Mouse (Mus musculus) ovary, postnatal 14 days (tissue): ENCODE results near the gene Usp39.

Source experiments
- DNase-seq: peaks from one replicate; pipeline ENCODE4 v3.0.0; 2022; ENCODE audit warnings: low spot score

Gene Usp39

GRCm38 (mm10) chr6:72352636-72353405 is 7.8 kb upstream of the Usp39 start:
- DNase-seq, result no peak

GRCm38 (mm10) chr6:72350214-72350613 is 5.2 kb upstream of the Usp39 start:
- DNase-seq, result no peak

GRCm38 (mm10) chr6:72348411-72348810 is 3.4 kb upstream of the Usp39 start:
- no peak for DNase-seq

GRCm38 (mm10) chr6:72347166-72347941 is 2.4 kb upstream of the Usp39 start, which contains the start of gene 0610030E20Rik:
0610030E20Rik (plus strand) TSS chr6:72347317.
- peak; percentile 53 for DNase-seq

- DNase-seq, result no peak
Measured at GRCm38 (mm10) chr6:72346261-72346660, 1.3 kb upstream of the Usp39 start.

GRCm38 (mm10) chr6:72345633-72346032 is 649 bp upstream of the Usp39 start:
- DNase-seq, result no peak

GRCm38 (mm10) chr6:72344396-72345073 is 449 bp downstream of the Usp39 start:
- DNase-seq, result no peak

- no peak for DNase-seq
Measured at GRCm38 (mm10) chr6:72340481-72340880, 4.5 kb downstream of the Usp39 start.

- no peak for DNase-seq
Measured at GRCm38 (mm10) chr6:72333111-72333510, 11.9 kb downstream of the Usp39 start.

GRCm38 (mm10) chr6:72330133-72330532 is 14.9 kb downstream of the Usp39 start:
- DNase-seq, result no peak

- no peak for DNase-seq
Measured at GRCm38 (mm10) chr6:72329019-72329418, 16.0 kb downstream of the Usp39 start.

GRCm38 (mm10) chr6:72326274-72326673 is 18.7 kb downstream of the Usp39 start:
- no peak for DNase-seq

GRCm38 (mm10) chr6:72323786-72324508 is 21.0 kb downstream of the Usp39 start:
- no peak for DNase-seq

GRCm38 (mm10) chr6:72322936-72323335 is 22.0 kb downstream of the Usp39 start:
- no peak for DNase-seq

- peak; percentile 36 for DNase-seq
Measured at GRCm38 (mm10) chr6:72319019-72319418, 26.0 kb downstream of the Usp39 start.

- DNase-seq, result no peak
Measured at GRCm38 (mm10) chr6:72318440-72318839, 26.5 kb downstream of the Usp39 start.

GRCm38 (mm10) chr6:72316044-72316443 is 28.9 kb downstream of the Usp39 start:
- DNase-seq, result no peak

GRCm38 (mm10) chr6:72315384-72315783 is 29.6 kb downstream of the Usp39 start:
- DNase-seq, result no peak

- no peak for DNase-seq
Measured at GRCm38 (mm10) chr6:72313124-72313867, 31.7 kb downstream of the Usp39 start.

GRCm38 (mm10) chr6:72312198-72312597 is 32.8 kb downstream of the Usp39 start:
- DNase-seq, result no peak

GRCm38 (mm10) chr6:72303510-72303909 is 41.5 kb downstream of the Usp39 start:
- DNase-seq, result no peak
